Mouse (Mus musculus) MEL (cell line): ENCODE results near the gene Stk11. TPM values are rescaled to one million over a fixed set of nuclear protein-coding genes. Genes with fewer than 3 reads are reported as not detected.
A peak's percentile ranks its signal among the peaks of the same experiment; 100 is the strongest.

Experiments used
- DNase-seq: peaks from one replicate; pipeline ENCODE4 v3.0.0; 2011; ENCODE audit warnings: low read depth, low spot score
- H3K27ac ChIP-seq: 2 replicates; pipeline ENCODE4 v1.5.1; 2012; ENCODE audit warnings: low read depth, mild to moderate bottlenecking, control low read depth, low read length, moderate library complexity; ENCODE audit not compliant: control insufficient read depth
- H3K27me3 ChIP-seq, 2 experiments: fragments of 150-350 bp in 1 of 2; sonication (generic) in 1 of 2; 2 replicates each; pipeline ENCODE4 v1.6.1; 2012; ENCODE audit warnings: low read length in 2 of 2, mild to moderate bottlenecking in 2 of 2, improper control_type of control experiment in 1 of 2, moderate library complexity in 1 of 2; ENCODE audit not compliant: insufficient read depth in 2 of 2, control insufficient read depth in 1 of 2
- H3K36me3 ChIP-seq, 2 experiments: 2 replicates each; pipeline ENCODE4 v1.6.1; 2012 to 2014; ENCODE audit warnings: low read length in 2 of 2, improper control_type of control experiment in 1 of 2, inconsistent platforms in 1 of 2, mild to moderate bottlenecking in 1 of 2; ENCODE audit not compliant: insufficient read depth in 2 of 2, control insufficient read depth in 1 of 2
- H3K4me1 ChIP-seq, 2 experiments: fragments of 150-350 bp in 1 of 2; sonication (generic) in 1 of 2; 2 replicates each; pipeline ENCODE4 v1.6.1; 2012; ENCODE audit warnings: low read length in 2 of 2, improper control_type of control experiment in 1 of 2, mild to moderate bottlenecking in 1 of 2; ENCODE audit not compliant: insufficient read depth in 2 of 2, control insufficient read depth in 1 of 2
- H3K4me3 ChIP-seq, 2 experiments: fragments of 150-350 bp in 1 of 2; sonication (generic) in 1 of 2; 2 replicates each; pipeline ENCODE4 v1.5.1; 2012; ENCODE audit warnings: low read depth in 2 of 2, low read length in 2 of 2, mild to moderate bottlenecking in 2 of 2, moderate library complexity in 2 of 2, control low read depth in 1 of 2, improper control_type of control experiment in 1 of 2; ENCODE audit not compliant: control insufficient read depth in 1 of 2, insufficient read depth in 1 of 2
- H3K79me2 ChIP-seq: 2 replicates; pipeline ENCODE4 v1.6.1; 2012; ENCODE audit warnings: mild to moderate bottlenecking, low read length, moderate library complexity; ENCODE audit not compliant: control insufficient read depth, poor library complexity, insufficient read depth
- H3K9ac ChIP-seq: 2 replicates; pipeline ENCODE4 v1.6.1; 2012; ENCODE audit warnings: low read depth, mild to moderate bottlenecking, control low read depth, low read length, moderate library complexity; ENCODE audit not compliant: control insufficient read depth, poor library complexity, severe bottlenecking
- H3K9me3 ChIP-seq: fragments of 150-350 bp; sonication (generic); replicated peaks from 2 replicates; pipeline ENCODE4 v1.6.1; 2012; ENCODE audit warnings: mild to moderate bottlenecking, low read length, improper control_type of control experiment, moderate library complexity; ENCODE audit not compliant: insufficient read depth
- CHD1 ChIP-seq: IDR thresholded peaks from 2 replicates; pipeline ENCODE4 v1.6.1; 2012; ENCODE audit warnings: low read depth, mild to moderate bottlenecking, inconsistent platforms, low read length, improper control_type of control experiment
- CHD2 ChIP-seq: IDR thresholded peaks from 2 replicates; pipeline ENCODE4 v1.6.1; 2011; ENCODE audit warnings: low read length, improper control_type of control experiment
- CTCF ChIP-seq, 3 experiments: IDR thresholded peaks in 2 of 3; conservative IDR thresholded peaks in 1 of 3; 2 replicates each; pipeline ENCODE4 v1.5.1; 2011 to 2012; ENCODE audit warnings: low read length in 3 of 3, low read depth in 2 of 3, mild to moderate bottlenecking in 2 of 3, improper control_type of control experiment in 1 of 3, inconsistent platforms in 1 of 3, mixed read lengths in 1 of 3, moderate library complexity in 1 of 3; ENCODE audit not compliant: control insufficient read depth in 1 of 3, insufficient read depth in 1 of 3, poor library complexity in 1 of 3, severe bottlenecking in 1 of 3
- GABPA ChIP-seq: IDR thresholded peaks from 2 replicates; pipeline ENCODE4 v1.6.1; 2012; ENCODE audit warnings: low read depth, mild to moderate bottlenecking, inconsistent platforms, low read length, improper control_type of control experiment, moderate library complexity
- KAT2A ChIP-seq: conservative IDR thresholded peaks from 2 replicates; pipeline ENCODE4 v1.6.1; 2012; ENCODE audit warnings: low read depth, low read length, improper control_type of control experiment, inconsistent platforms
- MAFK ChIP-seq: IDR thresholded peaks from 2 replicates; pipeline ENCODE4 v1.6.1; 2011; ENCODE audit warnings: low read depth, mild to moderate bottlenecking, low read length, improper control_type of control experiment, borderline replicate concordance
- MAX ChIP-seq: IDR thresholded peaks from 2 replicates; pipeline ENCODE4 v1.6.1; 2011; ENCODE audit warnings: low read length, improper control_type of control experiment
- MEF2A ChIP-seq: IDR thresholded peaks from 2 replicates; pipeline ENCODE4 v1.6.1; 2014; ENCODE audit warnings: low read depth, mild to moderate bottlenecking, inconsistent platforms, low read length, improper control_type of control experiment; ENCODE audit not compliant: poor library complexity, insufficient replicate concordance, severe bottlenecking; ENCODE audit errors: extremely low read depth
- MXI1 ChIP-seq: IDR thresholded peaks from 2 replicates; pipeline ENCODE4 v1.6.1; 2011; ENCODE audit warnings: mild to moderate bottlenecking, low read depth, low read length, improper control_type of control experiment
- POLR2A ChIP-seq, 2 experiments: IDR thresholded peaks; 2 replicates each; pipeline ENCODE4 v1.6.1; 2011 to 2012; ENCODE audit warnings: low read length in 2 of 2, mild to moderate bottlenecking in 2 of 2, control low read depth in 1 of 2, improper control_type of control experiment in 1 of 2, low read depth in 1 of 2, moderate library complexity in 1 of 2; ENCODE audit not compliant: control insufficient read depth in 1 of 2, insufficient read depth in 1 of 2, poor library complexity in 1 of 2
- POLR2AphosphoS2 ChIP-seq: IDR thresholded peaks from 2 replicates; pipeline ENCODE4 v1.6.1; 2011; ENCODE audit warnings: low read length, improper control_type of control experiment
- POLR2AphosphoS5 ChIP-seq: IDR thresholded peaks from 2 replicates; pipeline ENCODE4 v1.6.1; 2012; ENCODE audit warnings: low read depth, borderline replicate concordance, mild to moderate bottlenecking, inconsistent platforms, low read length, moderate library complexity, mixed read lengths
- RCOR1 ChIP-seq: IDR thresholded peaks from 2 replicates; pipeline ENCODE4 v1.6.1; 2012; ENCODE audit warnings: low read depth, mild to moderate bottlenecking, inconsistent platforms, low read length, improper control_type of control experiment
- SIN3A ChIP-seq: IDR thresholded peaks from 2 replicates; pipeline ENCODE4 v1.6.1; 2012; ENCODE audit warnings: low read length, improper control_type of control experiment, inconsistent platforms
- TAL1 ChIP-seq: IDR thresholded peaks from 2 replicates; pipeline ENCODE4 v1.6.1; 2012; ENCODE audit warnings: mild to moderate bottlenecking, inconsistent platforms, low read length, moderate library complexity, mixed read lengths
- TBP ChIP-seq: IDR thresholded peaks from 2 replicates; pipeline ENCODE4 v1.8.0; 2011; ENCODE audit warnings: low read depth, low read length, improper control_type of control experiment
- UBTF ChIP-seq: IDR thresholded peaks from 2 replicates; pipeline ENCODE4 v1.6.1; 2012; ENCODE audit warnings: low read depth, mild to moderate bottlenecking, inconsistent platforms, low read length, improper control_type of control experiment, moderate library complexity, borderline replicate concordance; ENCODE audit not compliant: insufficient read depth
- ZC3H11A ChIP-seq: IDR thresholded peaks from 2 replicates; pipeline ENCODE4 v1.6.1; 2012; ENCODE audit warnings: low read depth, mild to moderate bottlenecking, inconsistent platforms, low read length, improper control_type of control experiment
- ZKSCAN1 ChIP-seq: IDR thresholded peaks from 2 replicates; pipeline ENCODE4 v1.6.1; 2012; ENCODE audit warnings: low read depth, mild to moderate bottlenecking, inconsistent platforms, low read length, improper control_type of control experiment, moderate library complexity
- ZMIZ1 ChIP-seq: IDR thresholded peaks from 2 replicates; pipeline ENCODE4 v1.6.1; 2012; ENCODE audit warnings: low read depth, mild to moderate bottlenecking, inconsistent platforms, low read length, improper control_type of control experiment, moderate library complexity
- ZNF384 ChIP-seq: IDR thresholded peaks from 2 replicates; pipeline ENCODE4 v1.6.1; 2012; ENCODE audit warnings: low read depth, mild to moderate bottlenecking, inconsistent platforms, low read length, improper control_type of control experiment
- polyA plus RNA-seq, 2 experiments: library from polyadenylated mRNA; stranded (reverse) in 1 of 2; unstranded in 1 of 2; fragments of >175 nt in 1 of 2; fragments of >200 nt in 1 of 2; gene quantifications; 2 replicates each; pipeline versions ENCODE4 v1.2.1 to v1.2.4; 2012; ENCODE audit warnings: low replicate concordance in 2 of 2, low read depth in 1 of 2; ENCODE audit not compliant: insufficient read length in 2 of 2, insufficient read depth in 1 of 2, missing spikeins in 1 of 2
- total RNA-seq: library from RNA; depleted of rRNA; stranded (reverse); fragments of 300-350 nt; gene quantifications from 2 replicates; pipeline ENCODE4 v1.2.3, GENCODE M21; 2012

The Stk11 gene
- total and polyA plus RNA-seq, 3 experiments = 108 to 188 TPM; not detected in 1

DNA sequence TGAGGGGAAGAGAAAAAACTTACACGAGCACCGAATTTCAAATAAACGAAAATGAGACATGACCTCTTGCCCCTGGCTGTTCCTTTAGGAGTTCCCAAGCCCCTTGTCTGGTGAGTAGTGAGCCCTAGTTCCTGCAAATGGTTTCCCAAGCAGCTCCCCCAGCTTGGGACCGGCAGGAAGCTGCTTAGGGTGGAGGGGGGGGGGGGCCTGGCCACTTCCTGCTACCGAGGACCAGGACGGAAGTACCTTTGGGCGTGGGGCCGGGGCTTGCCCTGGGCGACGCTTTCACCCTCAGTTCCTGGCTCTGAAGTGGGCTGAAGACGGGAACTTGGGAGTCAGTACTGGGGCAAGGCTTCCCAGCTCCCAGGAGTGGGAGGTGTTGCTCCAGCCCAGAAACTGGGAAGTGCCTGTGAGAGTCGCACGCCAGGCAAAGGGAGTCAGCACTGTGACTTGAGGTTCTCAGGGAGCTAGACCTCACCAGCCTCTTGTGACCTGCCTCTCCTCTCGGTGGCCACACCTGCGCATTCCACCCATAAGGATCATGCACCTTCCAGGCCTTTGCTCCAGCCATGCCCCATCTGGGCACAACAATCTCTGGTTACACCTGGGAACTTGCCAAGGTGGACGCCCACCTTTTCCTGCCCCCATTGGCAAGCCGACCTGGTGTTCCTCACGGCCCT, 42.8 kb downstream of the Stk11 start (continued):
- TF ChIP-seq MEF2A (no peak), ZKSCAN1 (no peak), ZMIZ1 (peak; percentile 51; the same call in 1 of the 2 replicates)

DNA sequence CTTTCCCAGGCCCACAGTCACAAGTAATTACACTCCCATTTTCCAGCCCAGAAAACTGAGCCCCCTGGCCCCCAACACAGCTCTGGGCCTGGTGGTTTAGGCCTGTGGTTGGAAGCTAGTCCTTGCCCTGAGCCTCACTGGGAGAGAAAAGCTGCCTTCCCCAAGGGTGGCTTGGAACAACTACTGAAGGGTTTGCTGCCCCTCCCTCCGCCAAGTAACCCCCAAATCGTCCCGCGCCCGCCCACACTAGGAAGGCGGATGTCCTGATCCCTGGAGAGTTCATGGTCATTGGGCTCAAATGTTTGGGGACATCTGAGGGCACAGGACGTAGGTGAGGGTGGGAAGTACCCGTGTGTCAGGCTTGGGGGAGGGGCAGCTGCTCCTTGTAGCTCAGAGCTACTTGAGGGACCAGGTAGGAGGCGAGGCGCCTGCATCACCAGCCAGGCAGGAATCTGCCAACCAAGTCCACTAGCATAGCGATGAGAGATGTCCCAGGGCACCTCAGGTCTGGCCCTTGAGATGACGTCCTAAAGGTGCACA, 43.5 kb downstream of the Stk11 start:
- no peak for DNase-seq
- H3K27ac ChIP-seq = peak overlapping the region; percentile 93
- peak overlapping the region; percentile 74 for H3K9ac ChIP-seq
- H3K27me3 ChIP-seq = no peaks in the 10 kb centered on the region
- no peak for TF ChIP-seq GABPA
- TF ChIP-seq CHD1 = peak; percentile 79; the same call in 1 of the 2 replicates
- peak; percentile 17; the same call in 1 of the 2 replicates for TF ChIP-seq CHD2
- TF ChIP-seq MAX = peak; percentile 59; the same call in 1 of the 2 replicates
- TF ChIP-seq MXI1 = peak; percentile 5; the same call in 1 of the 2 replicates
- TF ChIP-seq SIN3A = no peak
- no peak for TF ChIP-seq RCOR1
- TF ChIP-seq ZMIZ1 = peak; percentile 28; the same call in 1 of the 2 replicates
- TF ChIP-seq TAL1 = no peak
- TF ChIP-seq POLR2AphosphoS5 = no peak
- no peak for TF ChIP-seq CTCF (IDR thresholded peaks at IDR 0.05 in 2 of 3, conservative IDR thresholded peaks at IDR 0.05 in 1 of 3; ENCODE audit: control insufficient read depth in 1 of 3, insufficient read depth in 1 of 3, low read depth in 2 of 3, low read length in 3 of 3, poor library complexity in 1 of 3, severe bottlenecking in 1 of 3)
- TF ChIP-seq TBP = no peak
- no peak; the same call in 1 of the 2 replicates for TF ChIP-seq POLR2AphosphoS2
- no peak for TF ChIP-seq MAFK
- TF ChIP-seq ZC3H11A = no peak
- TF ChIP-seq MEF2A = 0 out of 2 replicates have a peak, but pooled peaks have one; percentile 6
- TF ChIP-seq UBTF = no peak
- 0 out of 2 replicates have a peak, but pooled peaks have one; percentile 9 for TF ChIP-seq KAT2A
- no peak for TF ChIP-seq ZNF384
- TF ChIP-seq POLR2A (IDR thresholded peaks at IDR 0.05; ENCODE audit: control insufficient read depth in 1 of 2, insufficient read depth in 1 of 2, low read depth in 1 of 2, low read length in 2 of 2, poor library complexity in 1 of 2) = peak in 1 of 2 experiments; percentile 42; a peak in 1 of 4 replicates
- no peaks in the 10 kb centered on the region for H3K9me3 ChIP-seq
- H3K36me3 ChIP-seq = peaks cover 0 to 21% of the 10 kb centered on the region in 2 experiments; a peak in 2 of 4 replicates
- peaks cover 6 to 34% of the 10 kb centered on the region in 2 experiments; a peak in 3 of 4 replicates for H3K4me1 ChIP-seq
- no peaks in the 10 kb centered on the region; the same call in 1 of the 2 replicates for H3K79me2 ChIP-seq
- H3K4me3 ChIP-seq = peak overlapping the region; percentile 51 to 61
